Mouse (Mus musculus): ENCODE measurements at regions not wholly inside any gene's neighbourhood (a gene's known extent, or its start where the extent isn't known, plus 50 kb on each side); places are given as distances from the start of the nearest gene placed in this dataset.

DNA sequence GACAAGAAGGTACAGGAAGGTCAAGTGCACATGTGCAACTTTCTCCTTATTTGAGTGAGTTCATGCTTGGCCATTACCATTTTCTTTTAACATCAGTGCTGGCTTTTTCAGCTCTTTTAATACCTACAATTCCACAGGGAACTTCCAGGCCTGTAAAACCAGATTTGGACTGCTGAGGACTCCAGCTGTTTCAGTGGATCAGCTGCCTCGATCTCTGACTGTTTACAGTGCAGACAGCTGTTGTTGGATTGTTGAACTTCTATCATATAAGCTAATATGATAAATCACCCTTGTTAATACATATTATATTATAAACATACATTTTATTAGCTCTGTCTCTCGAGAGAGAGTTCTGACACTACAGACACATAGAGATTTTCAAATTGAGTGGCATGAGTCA is 126.1 kb upstream of the Adamts5 start:
- in situ Hi-C loops (cut with MboI; ENCODE audit: low sequenced_read_pairs in 2 of 2, unreplicated experiment in 2 of 2): no loop called here
- H3K4me3 ChIP-seq (ENCODE audit: insufficient read depth in 1 of 2, low read depth in 1 of 2, low read length in 2 of 2, poor library complexity in 1 of 2, severe bottlenecking in 1 of 2): no peak overlapping the region
- no peaks in the 10 kb centered on the region for H3K9me3 ChIP-seq (ENCODE audit: control insufficient read depth, insufficient read depth, low read depth, low read length)
- no peak overlapping the region for H3K9ac ChIP-seq (ENCODE audit: insufficient read depth, low read depth, low read length, poor library complexity, severe bottlenecking)
- no peaks in the 10 kb centered on the region for H3K4me1 ChIP-seq (ENCODE audit: control insufficient read depth in 2 of 2, insufficient read depth in 2 of 2, low read length in 2 of 2, poor library complexity in 1 of 2)
- no peaks in the 10 kb centered on the region for H3K36me3 ChIP-seq (ENCODE audit: control insufficient read depth, insufficient read depth, low read length, poor library complexity, severe bottlenecking)
- DNase-seq (ENCODE audit: low read depth, low spot score): no peak
- no peak for TF ChIP-seq ZC3H11A (IDR thresholded peaks at IDR 0.05; ENCODE audit: borderline replicate concordance, low read depth, low read length)
- no peak for TF ChIP-seq HCFC1 (IDR thresholded peaks at IDR 0.05; ENCODE audit: borderline replicate concordance, insufficient read depth, low read length)
- no peak for TF ChIP-seq MAFK (IDR thresholded peaks at IDR 0.05; ENCODE audit: insufficient read depth, low read depth, low read length)
- TF ChIP-seq CHD2 (IDR thresholded peaks at IDR 0.05; ENCODE audit: low read depth, low read length): no peak
- TF ChIP-seq ZNF384 (IDR thresholded peaks at IDR 0.05; ENCODE audit: low read depth, low read length): no peak
- H3K27ac ChIP-seq (ENCODE audit: insufficient read depth, low read depth, low read length, poor library complexity, severe bottlenecking): no peak overlapping the region

DNA sequence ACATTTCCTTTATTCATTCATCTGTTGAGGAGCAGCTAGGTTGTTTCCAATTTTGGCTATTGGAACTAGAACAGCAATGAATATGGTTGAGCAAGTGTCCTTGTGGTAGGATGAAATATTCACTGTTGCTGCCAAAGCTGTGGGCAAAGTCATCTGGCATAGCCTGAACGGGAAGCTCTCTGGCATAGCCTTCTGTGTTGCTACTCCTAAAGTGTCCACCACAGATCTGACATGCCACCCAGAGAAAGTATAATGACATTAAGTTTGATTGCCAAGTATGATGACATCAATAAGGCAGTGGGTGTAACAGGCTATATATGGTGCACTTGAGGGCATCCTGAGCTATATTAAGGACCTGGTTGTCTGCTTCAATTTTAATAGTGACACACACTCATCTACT is 113.7 kb upstream of the Adamts5 start:
- no peak overlapping the region for H3K4me3 ChIP-seq (ENCODE audit: insufficient read depth in 1 of 2, low read depth in 1 of 2, low read length in 2 of 2, poor library complexity in 1 of 2, severe bottlenecking in 1 of 2)
- H3K27ac ChIP-seq (ENCODE audit: insufficient read depth, low read depth, low read length, poor library complexity, severe bottlenecking): no peak overlapping the region
- in situ Hi-C loops (cut with MboI; ENCODE audit: low sequenced_read_pairs in 2 of 2, unreplicated experiment in 2 of 2): no loop called here
- H3K36me3 ChIP-seq (ENCODE audit: control insufficient read depth, insufficient read depth, low read length, poor library complexity, severe bottlenecking): no peaks in the 10 kb centered on the region
- H3K4me1 ChIP-seq (ENCODE audit: control insufficient read depth in 2 of 2, insufficient read depth in 2 of 2, low read length in 2 of 2, poor library complexity in 1 of 2): no peaks in the 10 kb centered on the region
- H3K9ac ChIP-seq (ENCODE audit: insufficient read depth, low read depth, low read length, poor library complexity, severe bottlenecking): no peak overlapping the region
- H3K9me3 ChIP-seq (ENCODE audit: control insufficient read depth, insufficient read depth, low read depth, low read length): no peaks in the 10 kb centered on the region
- DNase-seq (ENCODE audit: low read depth, low spot score): no peak
- TF ChIP-seq ZNF384 (IDR thresholded peaks at IDR 0.05; ENCODE audit: low read depth, low read length) (no peak), MAFK (IDR thresholded peaks at IDR 0.05; ENCODE audit: insufficient read depth, low read depth, low read length) (no peak), ZC3H11A (IDR thresholded peaks at IDR 0.05; ENCODE audit: borderline replicate concordance, low read depth, low read length) (no peak), HCFC1 (IDR thresholded peaks at IDR 0.05; ENCODE audit: borderline replicate concordance, insufficient read depth, low read length) (no peak), CHD2 (IDR thresholded peaks at IDR 0.05; ENCODE audit: low read depth, low read length) (no peak)

- in situ Hi-C loops (cut with MboI; ENCODE audit: low sequenced_read_pairs in 2 of 2, unreplicated experiment in 2 of 2): no loop called here
- no peaks in the 10 kb centered on the region for H3K36me3 ChIP-seq (ENCODE audit: control insufficient read depth, insufficient read depth, low read length, poor library complexity, severe bottlenecking)
- no peak for DNase-seq (ENCODE audit: low read depth, low spot score)
Measured at GRCm38 (mm10) chr16:86011051-86011450, 109.4 kb upstream of the Adamts5 start.

GRCm38 (mm10) chr16:86009638-86010329 is 108.2 kb upstream of the Adamts5 start:
- no peak overlapping the region for H3K4me3 ChIP-seq (ENCODE audit: insufficient read depth in 1 of 2, low read depth in 1 of 2, low read length in 2 of 2, poor library complexity in 1 of 2, severe bottlenecking in 1 of 2)
- no peak for TF ChIP-seq ZC3H11A (IDR thresholded peaks at IDR 0.05; ENCODE audit: borderline replicate concordance, low read depth, low read length)
- no peak for TF ChIP-seq MAFK (IDR thresholded peaks at IDR 0.05; ENCODE audit: insufficient read depth, low read depth, low read length)
- TF ChIP-seq CHD2 (IDR thresholded peaks at IDR 0.05; ENCODE audit: low read depth, low read length): no peak
- no peak for TF ChIP-seq HCFC1 (IDR thresholded peaks at IDR 0.05; ENCODE audit: borderline replicate concordance, insufficient read depth, low read length)
- H3K9ac ChIP-seq (ENCODE audit: insufficient read depth, low read depth, low read length, poor library complexity, severe bottlenecking): no peak overlapping the region
- H3K4me1 ChIP-seq (ENCODE audit: control insufficient read depth in 2 of 2, insufficient read depth in 2 of 2, low read length in 2 of 2, poor library complexity in 1 of 2): no peaks in the 10 kb centered on the region
- no peaks in the 10 kb centered on the region for H3K36me3 ChIP-seq (ENCODE audit: control insufficient read depth, insufficient read depth, low read length, poor library complexity, severe bottlenecking)
- in situ Hi-C loops (cut with MboI; ENCODE audit: low sequenced_read_pairs in 2 of 2, unreplicated experiment in 2 of 2): no loop called here
- DNase-seq (ENCODE audit: low read depth, low spot score): no peak
- H3K27ac ChIP-seq (ENCODE audit: insufficient read depth, low read depth, low read length, poor library complexity, severe bottlenecking): no peak overlapping the region
- no peaks in the 10 kb centered on the region for H3K9me3 ChIP-seq (ENCODE audit: control insufficient read depth, insufficient read depth, low read depth, low read length)

More at GRCm38 (mm10) chr16:86011051-86011450, 109.4 kb upstream of the Adamts5 start:
- no peak overlapping the region for H3K27ac ChIP-seq (ENCODE audit: insufficient read depth, low read depth, low read length, poor library complexity, severe bottlenecking)
- no peak overlapping the region for H3K9ac ChIP-seq (ENCODE audit: insufficient read depth, low read depth, low read length, poor library complexity, severe bottlenecking)
- H3K4me1 ChIP-seq (ENCODE audit: control insufficient read depth in 2 of 2, insufficient read depth in 2 of 2, low read length in 2 of 2, poor library complexity in 1 of 2): no peaks in the 10 kb centered on the region
- no peak overlapping the region for H3K4me3 ChIP-seq (ENCODE audit: insufficient read depth in 1 of 2, low read depth in 1 of 2, low read length in 2 of 2, poor library complexity in 1 of 2, severe bottlenecking in 1 of 2)
- no peaks in the 10 kb centered on the region for H3K9me3 ChIP-seq (ENCODE audit: control insufficient read depth, insufficient read depth, low read depth, low read length)
- no peak for TF ChIP-seq MAFK (IDR thresholded peaks at IDR 0.05; ENCODE audit: insufficient read depth, low read depth, low read length)
- TF ChIP-seq CHD2 (IDR thresholded peaks at IDR 0.05; ENCODE audit: low read depth, low read length): no peak
- no peak for TF ChIP-seq ZNF384 (IDR thresholded peaks at IDR 0.05; ENCODE audit: low read depth, low read length)

DNA sequence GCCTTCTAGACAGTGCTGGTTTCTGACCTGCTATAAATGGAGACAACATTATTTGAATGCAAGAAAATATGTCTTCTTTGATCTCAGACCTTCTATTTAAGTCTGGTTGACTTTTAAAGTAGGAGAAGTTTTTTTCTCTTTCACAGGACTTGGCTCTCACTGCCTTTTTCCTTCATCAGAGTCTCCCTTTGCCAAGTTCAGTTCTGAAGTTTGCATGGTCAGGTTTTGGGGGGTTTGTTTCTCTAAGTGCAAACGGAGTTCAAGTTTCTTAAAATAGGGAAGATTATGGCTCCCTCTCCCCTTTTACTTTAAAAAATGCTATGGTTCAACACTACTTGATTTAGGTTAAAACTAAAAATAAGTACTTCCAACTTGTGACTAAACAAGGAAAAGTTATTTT is 106.2 kb upstream of the Adamts5 start:
- no peak for DNase-seq (ENCODE audit: low read depth, low spot score)

More for the DNA sequence above, 106.2 kb upstream of the Adamts5 start:
- Histone ChIP-seq H3K27ac (ENCODE audit: insufficient read depth, low read depth, low read length, poor library complexity, severe bottlenecking) (no peak overlapping the region), H3K9ac (ENCODE audit: insufficient read depth, low read depth, low read length, poor library complexity, severe bottlenecking) (no peak overlapping the region), H3K4me3 (ENCODE audit: insufficient read depth in 1 of 2, low read depth in 1 of 2, low read length in 2 of 2, poor library complexity in 1 of 2, severe bottlenecking in 1 of 2) (no peak overlapping the region), H3K4me1 (ENCODE audit: control insufficient read depth in 2 of 2, insufficient read depth in 2 of 2, low read length in 2 of 2, poor library complexity in 1 of 2) (no peaks in the 10 kb centered on the region), H3K36me3 (ENCODE audit: control insufficient read depth, insufficient read depth, low read length, poor library complexity, severe bottlenecking) (no peaks in the 10 kb centered on the region), H3K9me3 (ENCODE audit: control insufficient read depth, insufficient read depth, low read depth, low read length) (no peaks in the 10 kb centered on the region)
- in situ Hi-C loops (cut with MboI; ENCODE audit: low sequenced_read_pairs in 2 of 2, unreplicated experiment in 2 of 2): no loop called here
- TF ChIP-seq MAFK (IDR thresholded peaks at IDR 0.05; ENCODE audit: insufficient read depth, low read depth, low read length) (no peak), ZC3H11A (IDR thresholded peaks at IDR 0.05; ENCODE audit: borderline replicate concordance, low read depth, low read length) (no peak), HCFC1 (IDR thresholded peaks at IDR 0.05; ENCODE audit: borderline replicate concordance, insufficient read depth, low read length) (no peak), CHD2 (IDR thresholded peaks at IDR 0.05; ENCODE audit: low read depth, low read length) (no peak), ZNF384 (IDR thresholded peaks at IDR 0.05; ENCODE audit: low read depth, low read length) (no peak)

All from ES-E14 (cell line).